Mouse (Mus musculus) hindbrain, embryonic 11.5 days (tissue): ENCODE results near the gene Slit3. TPM values are rescaled to one million over a fixed set of nuclear protein-coding genes. Genes with fewer than 3 reads are reported as not detected.

Source experiments
- ATAC-seq: fragments of 200-750 bp; cut with Nextera tagmentation; 2 replicates; pipeline ENCODE4 v1.8.0; 2017; ENCODE audit warnings: mild to moderate bottlenecking, moderate TSS enrichment, moderate library complexity; ENCODE audit not compliant: low FRiP score
- DNase-seq: peaks from one replicate; pipeline ENCODE4 v3.0.0-alpha.2; 2015; ENCODE audit warnings: low spot score
- H3K27ac ChIP-seq: fragments of 300-500 bp; sonication (generic); 2 replicates; pipeline ENCODE4 v1.5.1; 2014; ENCODE audit warnings: mild to moderate bottlenecking, low read depth, low read length
- H3K27me3 ChIP-seq: fragments of 300-500 bp; sonication (generic); 2 replicates; pipeline ENCODE4 v1.6.1; 2014; ENCODE audit warnings: mild to moderate bottlenecking, low read length, moderate library complexity, mixed read lengths; ENCODE audit not compliant: control insufficient read depth, insufficient read depth
- H3K36me3 ChIP-seq: fragments of 300-500 bp; sonication (generic); 2 replicates; pipeline ENCODE4 v1.6.1; 2014; ENCODE audit warnings: mild to moderate bottlenecking, low read length, moderate library complexity, mixed read lengths; ENCODE audit not compliant: control insufficient read depth, insufficient read depth
- H3K4me1 ChIP-seq: fragments of 300-500 bp; sonication (generic); replicated peaks from 2 replicates; pipeline ENCODE4 v1.6.1; 2014; ENCODE audit warnings: low read length, mixed read lengths; ENCODE audit not compliant: control insufficient read depth, insufficient read depth
- H3K4me2 ChIP-seq: fragments of 300-500 bp; sonication (generic); replicated peaks from 2 replicates; pipeline ENCODE4 v1.6.1; 2014; ENCODE audit warnings: mild to moderate bottlenecking, low read depth, low read length
- H3K4me3 ChIP-seq: fragments of 300-500 bp; sonication (generic); 2 replicates; pipeline ENCODE4 v1.5.1; 2014; ENCODE audit warnings: low read depth, low read length
- H3K9ac ChIP-seq: fragments of 300-500 bp; sonication (generic); 2 replicates; pipeline ENCODE4 v1.6.1; 2014; ENCODE audit warnings: low read depth, low read length
- H3K9me3 ChIP-seq: fragments of 300-500 bp; sonication (generic); 2 replicates; pipeline ENCODE4 v1.6.1; 2016; ENCODE audit warnings: low read length; ENCODE audit not compliant: control insufficient read depth
- WGBS: fragments of 180-500 bp; shearing (Covaris S2); extraction: QIAGEN DNeasy Blood & Tissue Kit; methylation state at CpG from one replicate; pipeline ENCODE4 v1.1.7; 2014; 5-methylcytosine and 5-hydroxymethylcytosine counted together
- polyA plus RNA-seq: library from polyadenylated mRNA; unstranded; fragments of >200 nt; fragmentation: Nextera tagmentation; extraction: Ambion mirVana; gene quantifications from 2 replicates; pipeline ENCODE4 v1.2.1, GENCODE M21; 2014

Gene Slit3
- polyA plus RNA-seq, 1 experiment from 2014 or later = 39.3 TPM

- H3K9me3 ChIP-seq = no peaks in the 10 kb centered on the region
- 84% methylated on average over 16 of the region's 16 CpGs for WGBS
- H3K4me2 ChIP-seq = no peak overlapping the region
- H3K27me3 ChIP-seq = no peaks in the 10 kb centered on the region
- H3K4me1 ChIP-seq = peaks cover 3% of the 10 kb centered on the region; the same call in 1 of the 2 replicates
- ATAC-seq (no peak), DNase-seq (no peak)
- no peak overlapping the region for H3K4me3 ChIP-seq
- H3K36me3 ChIP-seq = no peaks in the 10 kb centered on the region
- no peak overlapping the region for H3K27ac ChIP-seq
- H3K9ac ChIP-seq = no peak overlapping the region
Observed at GRCm38 (mm10) chr11:35278128-35278769, 157.2 kb downstream of the Slit3 start.

- Histone ChIP-seq H3K9me3 (no peaks in the 10 kb centered on the region), H3K4me3 (no peak overlapping the region), H3K27ac (no peak overlapping the region), H3K4me1 (0 out of 2 replicates have a peak, but pooled peaks cover 3% of the 10 kb centered on the region), H3K4me2 (no peak overlapping the region), H3K36me3 (no peaks in the 10 kb centered on the region), H3K9ac (no peak overlapping the region), H3K27me3 (no peaks in the 10 kb centered on the region)
- ATAC-seq (no peak), DNase-seq (no peak)
- WGBS = 90% methylated on average over 6 of the region's 6 CpGs
Observed at GRCm38 (mm10) chr11:35280826-35281225, 159.8 kb downstream of the Slit3 start.

- H3K9me3 ChIP-seq = no peaks in the 10 kb centered on the region
- H3K36me3 ChIP-seq = no peaks in the 10 kb centered on the region
- no peak overlapping the region for H3K4me2 ChIP-seq
- H3K9ac ChIP-seq = no peak overlapping the region
- ATAC-seq (no peak), DNase-seq (no peak)
- no peak overlapping the region for H3K27ac ChIP-seq
- H3K27me3 ChIP-seq = no peaks in the 10 kb centered on the region
- no peak overlapping the region for H3K4me3 ChIP-seq
- WGBS = 90% methylated on average over 5 of the region's 5 CpGs
- 0 out of 2 replicates have a peak, but pooled peaks cover 3% of the 10 kb centered on the region for H3K4me1 ChIP-seq
Observed at GRCm38 (mm10) chr11:35282001-35282632, 161.1 kb downstream of the Slit3 start.

- no peak overlapping the region for H3K4me3 ChIP-seq
- no peak overlapping the region for H3K9ac ChIP-seq
- ATAC-seq (peak; percentile 49), DNase-seq (peak; percentile 43)
- H3K27me3 ChIP-seq = no peaks in the 10 kb centered on the region
- 0 out of 2 replicates have a peak, but pooled peaks cover 3% of the 10 kb centered on the region for H3K4me1 ChIP-seq
- no peak overlapping the region for H3K4me2 ChIP-seq
- H3K36me3 ChIP-seq = no peaks in the 10 kb centered on the region
- H3K27ac ChIP-seq = no peak overlapping the region
- no peaks in the 10 kb centered on the region for H3K9me3 ChIP-seq
- WGBS = 22% methylated on average over 12 of the region's 12 CpGs
Observed at GRCm38 (mm10) chr11:35282825-35283571, 162.0 kb downstream of the Slit3 start.

GRCm38 (mm10) chr11:35283767-35284166 lies 162.7 kb downstream of the Slit3 start:
- 38% methylated on average over 3 of the region's 3 CpGs for WGBS
- no peak overlapping the region for H3K27ac ChIP-seq
- no peak for DNase-seq
- H3K9ac ChIP-seq = no peak overlapping the region
- H3K36me3 ChIP-seq = no peaks in the 10 kb centered on the region
- H3K4me2 ChIP-seq = no peak overlapping the region
- H3K4me3 ChIP-seq = no peak overlapping the region
- H3K9me3 ChIP-seq = no peaks in the 10 kb centered on the region
- H3K4me1 ChIP-seq = 0 out of 2 replicates have a peak, but pooled peaks cover 3% of the 10 kb centered on the region
- no peaks in the 10 kb centered on the region for H3K27me3 ChIP-seq
- ATAC-seq = no peak

- H3K36me3 ChIP-seq = no peaks in the 10 kb centered on the region
- no peak overlapping the region for H3K9ac ChIP-seq
- H3K4me2 ChIP-seq = no peak overlapping the region
- 0 out of 2 replicates have a peak, but pooled peaks cover 3% of the 10 kb centered on the region for H3K4me1 ChIP-seq
- H3K27me3 ChIP-seq = no peaks in the 10 kb centered on the region
- H3K9me3 ChIP-seq = no peaks in the 10 kb centered on the region
- WGBS = 82% methylated on average over 13 of the region's 13 CpGs
- DNase-seq (no peak), ATAC-seq (no peak)
- no peak overlapping the region for H3K4me3 ChIP-seq
- H3K27ac ChIP-seq = no peak overlapping the region
Observed at GRCm38 (mm10) chr11:35286578-35287390, 165.8 kb downstream of the Slit3 start.

GRCm38 (mm10) chr11:35288056-35288455 lies 167.0 kb downstream of the Slit3 start:
- WGBS = 92% methylated on average over 7 of the region's 7 CpGs
- H3K9me3 ChIP-seq = no peaks in the 10 kb centered on the region
- no peak overlapping the region for H3K4me2 ChIP-seq
- H3K36me3 ChIP-seq = no peaks in the 10 kb centered on the region
- DNase-seq (no peak), ATAC-seq (no peak)
- H3K4me1 ChIP-seq = no peaks in the 10 kb centered on the region
- H3K4me3 ChIP-seq = no peak overlapping the region
- no peaks in the 10 kb centered on the region for H3K27me3 ChIP-seq
- H3K27ac ChIP-seq = no peak overlapping the region
- no peak overlapping the region for H3K9ac ChIP-seq

GRCm38 (mm10) chr11:35288761-35289278 lies 167.8 kb downstream of the Slit3 start:
- Histone ChIP-seq H3K4me1 (no peaks in the 10 kb centered on the region), H3K9ac (no peak overlapping the region), H3K4me3 (no peak overlapping the region), H3K4me2 (no peak overlapping the region), H3K27ac (no peak overlapping the region), H3K9me3 (no peaks in the 10 kb centered on the region), H3K36me3 (no peaks in the 10 kb centered on the region), H3K27me3 (no peaks in the 10 kb centered on the region)
- 82% methylated on average over 14 of the region's 14 CpGs for WGBS
- DNase-seq = no peak
- ATAC-seq = no peak
